Mouse (Mus musculus) ES-CJ7 (cell line): Measurements from ENCODE around the gene Ndufa6.
"Not testable (repeated sequence)": the region's sequence is repeated elsewhere in the genome, so short reads cannot be mapped to it uniquely, and the experiment has no call there.

Experiments
- DNase-seq: peaks from one replicate; pipeline ENCODE4 v3.0.0; 2011; ENCODE audit warnings: low read depth, low spot score

The Ndufa6 gene

GRCm38 (mm10) chr15:82368146-82368545 is 14.0 kb upstream of the Ndufa6 start:
- no peak for DNase-seq

DNA sequence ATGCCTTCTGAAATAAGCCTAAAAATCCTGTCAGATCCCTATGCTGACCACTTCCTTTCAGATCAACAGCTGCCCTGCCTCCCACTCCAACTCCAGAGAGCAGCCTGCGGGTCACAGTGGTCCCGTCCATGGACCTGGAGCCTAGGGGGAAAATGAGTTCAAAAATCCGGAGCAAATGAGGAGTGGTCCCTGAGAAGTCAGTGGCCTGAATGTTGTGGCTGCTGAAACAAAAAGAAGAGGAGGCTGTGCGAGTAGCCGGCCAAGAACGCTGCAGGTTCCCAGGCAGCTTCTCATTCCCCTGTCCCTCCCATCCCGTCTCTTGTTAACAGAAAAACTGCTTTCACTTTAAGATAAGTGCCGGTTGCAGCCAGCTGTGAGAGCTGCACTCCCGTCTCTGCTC is 10.4 kb upstream of the Ndufa6 start:
- not testable (repeated sequence) for DNase-seq

GRCm38 (mm10) chr15:82363801-82364200 is 9.7 kb upstream of the Ndufa6 start:
- DNase-seq, result not testable (repeated sequence)

DNA sequence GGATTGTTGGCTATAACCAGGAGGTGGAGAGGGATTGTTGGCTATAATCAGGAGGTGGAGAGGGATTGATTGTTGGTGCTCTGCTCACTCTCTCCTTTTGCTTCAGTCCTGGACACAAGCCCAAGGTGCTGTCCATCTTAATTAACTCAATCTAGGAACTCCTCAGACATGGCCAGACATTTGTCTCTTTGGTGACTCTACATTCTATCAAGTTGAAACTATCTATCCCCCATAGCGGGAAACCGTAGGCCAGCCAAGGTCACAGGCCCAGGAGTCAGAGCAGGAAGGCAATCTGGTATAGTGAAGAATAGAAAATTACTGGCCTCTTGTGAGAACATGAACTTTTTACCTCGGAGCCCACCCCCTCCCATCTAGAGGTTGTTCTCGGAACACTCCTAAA is 8.1 kb upstream of the Ndufa6 start:
- no peak for DNase-seq

GRCm38 (mm10) chr15:82361459-82362018 is 7.4 kb upstream of the Ndufa6 start:
- DNase-seq, result peak; percentile 60

GRCm38 (mm10) chr15:82358431-82359260 is 4.5 kb upstream of the Ndufa6 start:
- no peak for DNase-seq

DNA sequence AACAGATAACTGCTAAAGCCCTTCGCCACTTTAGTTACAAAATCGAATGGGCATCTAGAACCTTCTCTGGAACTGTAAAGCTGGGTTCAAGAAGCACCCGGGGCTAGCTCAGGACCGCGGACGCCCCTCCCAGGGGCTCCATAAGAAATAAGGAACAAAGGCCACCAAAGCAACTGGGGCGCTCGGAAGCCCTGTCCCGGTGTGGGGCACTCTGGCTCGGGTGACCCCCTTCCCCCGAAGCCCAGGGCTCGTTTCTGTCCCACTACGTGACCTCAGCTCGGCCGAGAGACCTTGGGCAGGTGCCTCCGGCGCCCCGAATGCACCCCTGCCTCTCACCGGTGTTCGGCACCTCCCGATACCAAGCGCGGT is 393 bp downstream of the Ndufa6 start:
- DNase-seq, result no peak

- peak; percentile 59 for DNase-seq
These were observed 911 bp downstream of the Ndufa6 start for GRCm38 (mm10) chr15:82353078-82353744.

GRCm38 (mm10) chr15:82351480-82351879 is 2.6 kb downstream of the Ndufa6 start:
- DNase-seq, result no peak

- DNase-seq, result no peak
These were observed 3.8 kb downstream of the Ndufa6 start for GRCm38 (mm10) chr15:82350349-82350748.

- DNase-seq, result no peak
These were observed 5.2 kb downstream of the Ndufa6 start for GRCm38 (mm10) chr15:82348999-82349341.

DNA sequence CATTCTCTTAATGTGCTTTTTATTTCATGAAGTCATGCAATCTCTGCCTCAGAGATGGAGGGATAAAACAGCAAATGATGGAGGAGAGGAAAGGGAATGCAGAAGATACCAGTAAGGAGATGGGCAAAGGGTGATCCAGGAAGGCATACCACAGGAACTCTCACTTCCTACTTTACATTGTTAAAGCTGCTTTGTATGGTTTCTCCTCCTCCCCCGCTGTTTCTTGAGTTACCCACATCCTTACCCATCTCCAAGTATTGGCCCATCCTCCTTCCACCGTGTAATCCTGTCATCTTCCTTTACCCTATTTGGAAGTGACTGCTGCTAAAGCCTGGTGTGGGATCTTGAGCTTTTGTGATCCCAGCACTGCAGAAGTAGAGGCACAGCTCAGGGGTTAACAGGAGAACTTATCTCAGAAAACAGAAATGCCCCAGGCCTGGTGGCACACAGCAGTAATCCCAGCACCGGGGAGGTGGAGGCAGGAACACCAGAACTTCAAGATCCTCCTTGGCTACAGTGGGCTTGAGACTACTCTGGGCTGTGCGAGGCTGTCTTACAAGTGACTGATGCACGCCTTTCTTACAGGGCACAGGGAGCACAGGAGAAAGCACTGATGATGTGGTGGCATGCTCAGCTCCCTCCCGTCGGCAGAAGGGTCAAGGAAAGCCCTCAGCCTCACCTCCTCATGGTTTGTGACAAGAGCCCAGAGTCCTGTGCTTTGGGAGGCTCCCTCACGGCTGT is 5.7 kb downstream of the Ndufa6 start:
- DNase-seq, result no peak

GRCm38 (mm10) chr15:82347852-82348251 is 6.3 kb downstream of the Ndufa6 start:
- no peak for DNase-seq

DNA sequence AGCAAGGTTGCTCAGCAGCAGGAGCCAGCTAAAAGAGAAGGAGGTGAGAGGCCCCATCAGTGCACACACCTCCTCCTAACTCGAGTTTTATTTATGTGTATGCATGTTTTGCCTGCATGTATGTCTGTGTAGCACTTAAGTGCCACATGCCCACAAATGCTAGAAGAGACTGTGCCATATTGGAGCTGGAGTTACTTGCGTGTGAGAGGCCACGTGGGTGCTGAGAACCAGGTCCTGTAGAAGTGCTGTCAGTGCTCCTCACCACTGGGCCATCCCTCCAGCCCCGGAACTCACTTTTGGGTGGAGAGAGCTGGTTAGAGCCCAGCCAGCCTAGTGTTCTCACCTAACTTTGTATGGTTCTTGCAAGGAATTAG is 6.8 kb downstream of the Ndufa6 start:
- DNase-seq, result no peak

- no peak for DNase-seq
These were observed 7.4 kb downstream of the Ndufa6 start for GRCm38 (mm10) chr15:82346580-82347302.

GRCm38 (mm10) chr15:82345820-82346470 is 8.2 kb downstream of the Ndufa6 start:
- DNase-seq, result peak; percentile 99

DNA sequence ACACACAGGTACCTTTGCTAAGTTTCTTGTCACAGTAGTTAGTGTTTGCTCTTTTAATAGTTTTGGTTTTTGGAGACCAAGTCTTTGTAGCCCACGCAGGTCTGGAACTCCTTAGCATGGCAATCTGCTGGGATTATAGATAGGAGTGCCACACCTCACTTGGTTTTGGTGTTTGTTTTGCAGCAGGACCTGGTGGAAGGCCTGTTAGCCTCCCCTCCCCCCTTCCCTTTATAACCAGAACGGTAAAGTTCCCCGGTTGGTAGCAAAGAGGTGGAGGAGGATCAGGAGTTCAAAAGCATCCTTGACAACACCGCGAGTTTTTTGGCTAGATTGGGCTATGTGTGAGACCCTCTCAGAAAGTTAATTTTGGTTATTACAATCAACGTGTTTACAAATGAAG is 9.2 kb downstream of the Ndufa6 start:
- no peak for DNase-seq

DNA sequence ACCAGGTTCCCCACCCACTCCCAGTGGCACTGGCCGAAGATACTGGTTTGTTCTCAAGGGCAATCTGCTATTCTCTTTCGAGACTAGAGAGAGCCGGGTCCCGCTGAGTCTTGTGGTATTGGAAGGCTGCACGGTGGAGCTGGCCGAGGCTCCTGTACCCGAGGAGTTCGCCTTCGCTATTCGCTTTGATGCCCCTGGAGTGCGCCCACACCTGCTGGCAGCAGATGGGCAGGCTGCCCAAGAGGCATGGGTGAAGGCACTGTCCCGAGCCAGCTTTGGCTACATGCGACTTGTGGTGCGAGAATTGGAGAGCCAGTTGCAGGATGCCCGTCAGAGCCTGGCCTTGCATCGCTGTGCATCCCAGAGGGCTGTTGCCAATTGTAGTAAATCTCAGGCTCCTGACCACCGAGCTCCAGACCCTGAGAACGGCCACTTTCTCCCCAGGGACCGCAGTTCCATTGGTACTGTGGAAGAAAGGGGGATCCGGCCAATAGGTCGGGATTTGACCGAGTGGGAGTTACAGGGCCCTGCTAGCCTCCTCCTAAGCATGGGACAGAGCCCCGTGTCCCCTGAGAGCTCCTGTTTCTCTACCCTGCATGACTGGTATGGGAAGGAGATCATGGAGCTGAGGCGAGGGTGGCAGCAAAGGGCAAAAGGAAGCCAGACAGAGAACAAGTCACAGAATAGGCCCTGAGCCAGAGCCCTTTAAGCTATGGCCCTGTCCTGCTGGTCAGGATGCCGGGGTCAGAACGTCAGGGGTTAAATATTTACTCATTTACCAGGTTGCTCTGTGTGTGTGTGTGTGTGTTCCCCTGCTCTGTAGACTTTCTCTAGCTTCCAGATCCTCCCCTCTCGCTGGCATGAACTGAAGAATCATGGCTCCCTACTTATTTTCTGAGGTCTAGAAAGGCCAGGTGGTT is 10.5 kb downstream of the Ndufa6 start:
- no peak for DNase-seq

- no peak for DNase-seq
These were observed 11.6 kb downstream of the Ndufa6 start for GRCm38 (mm10) chr15:82342543-82342935.
